Mouse (Mus musculus) frontal cortex, postnatal 25 days (tissue): Measurements from ENCODE around the gene Tex22.
A peak's percentile ranks its signal among the peaks of the same experiment; 100 is the strongest.

ENCODE experiments used
- DNase-seq, 2 experiments: peaks; one replicate each; pipeline ENCODE4 v3.0.0; 2022; ENCODE audit warnings: low spot score in 2 of 2

Gene Tex22

DNA sequence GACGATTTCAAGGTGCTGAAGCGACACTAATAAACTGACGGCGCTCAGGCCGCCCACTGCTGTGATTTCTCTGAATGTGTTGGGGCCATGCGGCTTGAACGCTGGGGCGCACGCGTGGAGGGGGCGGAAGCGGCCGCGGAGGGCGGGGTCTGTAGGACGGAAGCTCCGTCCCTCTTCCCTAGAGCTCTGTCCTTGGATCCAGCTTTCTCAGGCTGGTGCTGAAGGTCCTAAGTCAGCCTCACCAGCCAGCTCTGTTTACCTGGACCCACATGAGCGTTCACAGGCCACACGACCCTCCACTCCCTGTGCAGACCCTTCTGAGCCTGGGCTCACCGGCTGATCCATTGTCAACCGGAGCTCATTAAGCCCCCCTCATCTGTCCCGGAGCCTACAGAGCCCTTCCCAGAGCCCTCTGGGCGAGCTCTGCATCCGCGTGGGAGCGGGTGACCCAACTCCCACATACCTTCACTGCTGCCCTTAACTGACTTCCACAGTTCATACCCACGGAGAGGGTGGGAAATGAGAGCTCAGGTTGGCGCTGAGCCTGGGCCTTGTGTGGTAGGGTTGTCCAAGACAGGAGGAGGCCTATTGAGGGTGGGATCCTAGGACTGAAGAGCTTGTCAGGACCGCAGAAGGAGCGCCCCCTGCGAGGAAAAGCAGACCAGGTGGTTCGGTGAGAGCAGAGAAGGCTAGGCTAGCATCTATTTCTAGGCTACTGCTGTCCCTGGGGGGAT lies at the start of gene Tex22:
Gene Tex22 (plus strand): TSS at position 174 of the 734 bp plus-strand sequence.
- DNase-seq = peak; percentile 73 to 77

DNA sequence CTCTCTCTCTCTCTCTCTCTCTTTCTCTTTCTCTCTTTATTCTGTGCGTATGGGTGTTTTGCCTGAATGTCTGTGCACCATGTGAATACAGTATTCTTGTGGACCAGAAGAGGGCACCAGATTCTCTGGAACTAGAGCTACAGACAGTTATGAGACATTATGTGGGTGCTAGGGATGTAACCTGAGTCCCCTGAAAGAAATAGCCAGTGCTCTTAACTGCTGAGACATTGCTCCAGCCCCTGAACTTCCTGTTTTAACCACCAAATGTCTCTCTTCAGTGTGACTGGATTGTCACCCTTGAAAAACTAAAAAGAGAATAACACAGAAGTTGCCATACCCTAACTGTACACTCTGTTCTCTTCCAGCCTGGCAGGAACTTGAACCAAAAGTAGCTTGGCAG lies 47.7 kb upstream of the Tex22 start:
- no peak for DNase-seq

DNA sequence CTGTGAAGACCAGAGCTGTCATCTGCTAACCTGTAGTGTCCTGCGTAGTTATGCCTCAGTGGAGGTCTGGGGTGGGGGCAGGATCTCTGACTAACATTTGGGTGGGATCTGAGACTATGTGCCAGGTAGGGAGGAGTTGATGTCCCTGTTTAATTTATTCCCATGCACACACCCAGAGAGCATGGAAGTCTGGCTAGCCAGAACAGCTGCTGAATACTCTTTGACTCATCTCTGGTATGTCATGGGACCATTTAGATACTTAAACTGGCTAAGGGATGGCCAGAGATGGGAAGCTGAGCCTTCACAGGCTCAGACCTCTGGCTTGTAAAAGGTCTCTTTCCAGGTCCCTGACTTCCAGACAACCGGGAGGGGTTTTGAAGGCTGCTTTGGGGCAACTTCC lies 46.8 kb upstream of the Tex22 start:
- DNase-seq = no peak

DNA sequence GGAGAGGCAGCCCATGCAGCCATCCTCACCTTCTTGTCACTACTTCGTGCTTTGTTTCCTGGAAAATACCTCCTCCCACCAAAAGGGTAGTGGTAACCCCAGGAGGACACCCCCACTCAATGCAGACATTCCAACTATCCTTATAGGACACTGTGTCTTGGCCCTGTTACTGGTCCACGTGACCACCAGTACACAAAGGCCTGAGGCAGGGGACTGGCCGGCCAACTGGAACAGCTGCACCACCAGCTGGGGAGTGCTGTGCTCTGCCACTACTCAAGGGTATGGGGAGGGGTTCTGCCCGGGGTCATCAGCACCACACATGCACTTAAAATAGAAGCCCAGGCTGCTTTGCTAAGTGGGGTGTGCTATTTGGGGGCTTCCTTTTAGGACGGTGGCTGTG lies 46.2 kb upstream of the Tex22 start:
- no peak for DNase-seq

DNA sequence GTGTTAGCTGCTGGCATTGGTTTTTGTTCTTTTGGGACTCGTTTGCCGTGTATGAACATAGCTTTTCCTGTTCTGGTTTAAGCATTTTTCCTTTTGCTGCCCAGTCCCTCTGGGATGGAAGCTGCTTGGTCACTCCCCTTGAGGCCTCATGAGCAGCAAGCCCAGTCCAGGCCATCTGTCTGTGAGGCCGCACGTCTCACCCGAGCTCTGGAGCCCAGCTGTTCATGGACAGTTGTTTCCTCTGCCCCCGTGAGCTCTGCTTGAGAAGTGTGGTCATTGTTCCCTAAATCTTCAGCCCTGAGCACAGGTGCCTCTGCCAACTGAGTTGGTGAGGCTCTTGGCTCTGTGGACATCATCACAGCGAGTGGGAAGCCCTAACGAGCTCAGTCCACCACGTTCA lies 45.4 kb upstream of the Tex22 start:
- no peak for DNase-seq

DNA sequence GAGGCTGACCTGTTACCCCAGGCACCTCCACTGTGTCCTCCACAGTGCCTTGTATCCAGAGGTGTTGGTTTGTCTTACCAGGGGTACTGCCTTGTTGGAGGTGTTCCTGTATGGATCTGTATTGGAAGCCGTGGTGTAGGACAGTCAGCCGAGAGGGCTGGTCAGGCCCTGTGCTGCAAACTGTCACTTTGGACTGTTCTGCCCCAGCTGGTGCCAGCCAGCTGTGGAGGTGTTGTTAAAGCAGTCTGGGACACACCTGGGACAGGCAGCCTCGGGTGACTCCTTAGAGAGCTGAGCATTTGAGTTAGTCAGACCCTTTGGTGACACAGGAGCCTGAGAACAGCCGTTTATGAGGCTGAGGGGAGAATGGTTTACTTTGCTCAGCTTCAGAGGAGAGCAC lies 44.3 kb upstream of the Tex22 start:
- DNase-seq = no peak

DNA sequence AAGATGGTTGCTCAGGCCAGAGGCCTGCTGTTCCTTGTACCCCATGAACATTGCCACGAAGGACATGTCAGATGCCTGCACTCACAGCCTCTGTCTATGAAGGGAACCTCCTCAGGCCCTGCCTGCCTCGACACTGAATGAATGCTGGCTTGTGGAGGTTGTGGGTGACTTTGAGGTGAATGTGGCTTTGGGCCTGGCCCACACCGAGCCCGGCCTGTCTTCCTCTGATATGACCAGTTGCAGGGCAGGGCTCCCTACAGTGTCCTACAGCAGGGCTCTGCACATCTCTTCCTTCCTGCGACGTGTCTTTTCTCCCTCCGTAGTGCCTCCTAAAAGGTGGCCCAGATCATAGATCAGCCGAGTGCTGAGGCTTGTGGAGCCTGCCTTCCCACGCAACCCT lies 43.3 kb upstream of the Tex22 start:
- no peak for DNase-seq

DNA sequence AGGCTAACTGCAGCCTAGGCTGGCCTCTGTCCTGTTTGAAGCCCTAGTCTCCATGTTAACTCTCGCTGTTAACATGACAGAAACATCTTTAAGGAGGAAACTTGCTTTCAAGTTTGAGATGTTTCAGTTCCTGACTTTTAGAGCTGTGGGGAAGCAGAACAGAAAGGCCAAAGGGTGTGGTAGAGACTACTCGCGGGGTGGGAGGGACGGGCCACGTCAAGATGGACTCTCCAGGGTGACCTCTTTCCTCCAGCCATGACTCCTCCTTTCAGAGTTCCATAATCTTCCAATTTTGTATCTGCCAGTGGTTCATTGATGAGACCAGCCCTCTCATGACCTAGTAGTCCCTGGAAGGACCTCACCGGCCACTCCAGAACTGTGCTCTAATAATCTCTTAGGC lies 42.9 kb upstream of the Tex22 start:
- DNase-seq = no peak

DNA sequence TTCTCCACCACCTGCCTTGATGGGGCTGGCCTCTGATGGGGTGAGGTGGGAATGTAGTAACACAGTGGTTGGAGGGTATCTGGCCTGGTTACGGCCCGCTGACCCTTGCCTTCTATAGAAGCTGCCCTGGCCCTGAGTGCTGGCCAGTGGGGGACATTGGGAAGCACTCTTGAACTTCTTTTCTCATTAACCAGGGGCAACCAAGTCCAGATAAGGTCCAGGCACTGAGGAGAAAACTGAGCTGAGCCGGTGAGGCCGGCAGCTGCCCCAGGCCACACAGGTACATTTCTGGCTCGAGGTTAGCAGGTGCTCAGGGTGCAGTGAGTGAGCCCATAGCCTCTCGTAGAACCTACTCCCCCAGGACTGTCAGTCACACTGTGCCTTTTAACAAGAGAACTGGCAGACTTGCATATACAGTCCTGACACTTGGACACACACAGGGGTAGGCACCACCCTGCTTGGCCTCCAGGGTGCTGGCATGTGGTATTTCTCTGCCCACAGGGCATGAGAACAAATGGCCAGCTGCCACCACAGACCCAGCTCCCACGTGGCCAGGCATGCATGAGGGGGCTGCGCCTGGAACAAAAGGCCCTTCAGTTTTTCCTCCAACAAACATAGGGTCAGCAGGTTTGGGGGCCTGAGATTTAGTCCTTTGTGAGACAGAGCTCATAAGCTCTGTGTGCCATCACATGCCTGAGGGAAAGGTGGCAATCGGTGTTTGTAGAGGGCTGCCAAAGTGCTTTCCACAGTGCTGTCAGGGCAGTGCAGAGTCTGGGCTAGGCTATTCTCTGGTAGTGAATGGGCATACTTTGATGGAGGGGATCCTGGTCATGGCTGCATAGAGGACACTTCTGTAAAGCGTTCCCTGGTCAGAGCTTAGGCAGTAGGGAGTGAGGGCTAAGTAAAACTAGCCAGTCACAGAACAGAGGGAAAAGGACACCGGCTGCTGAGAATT lies 41.7 kb upstream of the Tex22 start:
- DNase-seq = no peak

DNA sequence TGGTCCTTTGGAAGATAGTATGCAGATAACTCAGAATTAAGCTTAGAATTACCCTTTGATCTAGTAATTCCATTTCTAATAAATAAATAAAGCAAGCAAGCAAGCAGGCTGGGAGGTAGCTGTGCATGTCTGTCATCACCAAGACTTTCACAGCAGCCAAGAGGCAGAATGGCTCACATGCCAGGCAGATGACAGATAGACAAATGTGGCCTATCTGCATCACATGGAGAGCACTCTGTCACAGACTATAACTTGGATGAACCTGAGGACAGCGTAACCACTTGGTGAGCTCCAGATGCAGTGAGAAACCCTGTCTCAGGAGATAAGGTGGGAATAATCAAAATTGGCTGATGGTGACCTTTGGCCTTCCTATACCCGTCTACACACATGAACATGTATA lies 39.2 kb upstream of the Tex22 start:
- DNase-seq = no peak

DNA sequence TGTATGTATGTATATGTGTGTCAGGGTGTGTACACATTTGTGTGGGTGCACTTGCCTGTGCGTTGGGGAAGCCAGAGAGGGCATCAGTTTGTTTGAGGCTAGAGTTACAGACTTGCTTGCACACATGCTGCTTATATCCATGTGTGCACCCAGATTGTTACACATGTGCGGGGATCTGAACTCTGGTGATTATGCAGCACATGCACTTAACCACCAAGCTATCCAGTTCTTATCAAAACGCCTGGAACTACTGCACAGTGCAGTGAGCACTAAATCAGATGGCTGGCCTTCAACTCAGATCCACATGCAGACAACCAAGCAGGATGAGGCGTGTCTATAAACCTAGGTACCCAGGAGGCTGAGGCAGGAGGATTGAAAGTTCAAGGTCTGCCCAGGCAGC lies 37.3 kb upstream of the Tex22 start:
- DNase-seq = no peak

DNA sequence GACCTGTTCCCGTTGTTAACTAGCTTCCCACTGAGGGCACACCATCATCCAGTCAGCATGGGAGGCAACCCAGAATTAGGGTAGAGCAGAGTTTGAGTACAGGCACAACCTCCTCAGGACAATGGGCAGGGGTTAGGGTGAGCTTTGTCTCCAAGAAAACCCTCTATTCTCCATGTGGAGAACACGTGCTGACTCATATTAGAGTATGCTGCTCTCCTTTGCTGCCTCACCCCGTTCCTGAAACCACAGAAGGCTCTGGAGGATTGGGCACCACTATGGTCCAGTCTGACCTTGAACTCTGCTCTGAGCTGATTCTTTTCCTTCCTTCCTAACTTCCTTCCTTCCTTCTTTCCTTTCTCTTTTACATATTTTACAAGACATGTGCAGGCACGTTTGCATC lies 35.9 kb upstream of the Tex22 start:
- no peak for DNase-seq

DNA sequence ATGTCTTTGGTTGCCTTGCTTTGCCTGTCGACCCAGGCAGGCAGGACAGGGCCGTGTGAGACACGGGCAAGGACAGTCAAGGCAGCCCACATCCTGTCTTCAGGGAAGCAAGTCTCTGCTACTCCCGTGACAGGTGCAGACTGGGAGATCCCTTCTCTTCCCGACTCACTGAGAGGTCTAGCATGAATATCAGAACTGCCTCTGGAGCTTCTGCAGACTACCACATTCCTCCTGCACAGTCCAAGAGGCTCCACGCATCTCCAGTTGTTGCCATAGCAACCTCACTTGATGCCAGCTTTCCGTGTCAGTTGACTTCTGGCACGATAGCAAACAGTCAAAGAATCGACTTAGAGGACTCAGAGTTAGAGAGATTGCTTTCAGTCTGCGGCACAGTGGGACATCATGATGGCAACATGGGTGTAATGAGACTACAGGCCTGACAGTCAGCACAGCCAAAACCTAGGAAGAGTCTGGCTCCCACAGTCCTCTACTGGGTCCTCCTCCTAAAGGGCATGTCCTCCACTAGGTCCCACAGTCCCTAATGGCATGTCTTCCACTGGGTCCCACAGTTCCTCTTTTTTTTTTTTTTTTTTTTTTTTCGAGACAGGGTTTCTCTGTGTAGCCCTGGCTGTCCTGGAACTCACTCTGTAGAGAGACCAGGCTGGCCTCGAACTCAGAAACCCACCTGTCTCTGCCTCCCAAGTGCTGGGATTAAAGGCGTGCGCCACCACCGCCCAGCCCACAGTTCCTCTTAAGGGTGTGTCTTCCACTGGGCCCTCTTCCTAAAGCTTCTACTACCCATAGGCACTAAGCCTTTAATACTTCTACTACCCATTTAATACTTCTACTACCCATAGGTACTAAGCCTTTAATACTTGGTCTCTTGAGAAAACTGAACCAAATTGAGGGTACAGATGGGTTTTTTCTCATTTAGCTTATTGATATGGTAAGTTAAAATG lies 32.5 kb upstream of the Tex22 start:
- DNase-seq = peak in 1 of 2 experiments; percentile 31

DNA sequence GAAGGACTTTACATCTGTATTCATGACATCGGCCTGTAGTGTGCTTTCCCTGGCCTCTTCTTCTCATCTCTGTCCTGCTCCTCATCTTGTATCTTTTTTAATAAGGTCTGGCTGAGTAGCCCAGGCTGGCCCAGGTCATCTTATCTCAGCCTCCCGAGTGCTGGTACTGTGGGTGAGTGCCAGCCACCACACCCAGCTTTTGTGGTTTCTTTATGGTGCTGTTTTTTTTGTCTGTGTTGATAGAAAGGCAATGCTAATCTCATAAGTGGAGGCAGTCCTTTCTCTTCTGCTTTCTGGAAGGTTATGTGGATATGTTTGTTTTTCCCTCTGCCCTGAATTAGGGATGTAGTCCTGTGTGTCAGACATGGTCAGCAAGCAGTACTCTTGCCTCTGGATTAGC lies 31.8 kb upstream of the Tex22 start:
- no peak for DNase-seq

DNA sequence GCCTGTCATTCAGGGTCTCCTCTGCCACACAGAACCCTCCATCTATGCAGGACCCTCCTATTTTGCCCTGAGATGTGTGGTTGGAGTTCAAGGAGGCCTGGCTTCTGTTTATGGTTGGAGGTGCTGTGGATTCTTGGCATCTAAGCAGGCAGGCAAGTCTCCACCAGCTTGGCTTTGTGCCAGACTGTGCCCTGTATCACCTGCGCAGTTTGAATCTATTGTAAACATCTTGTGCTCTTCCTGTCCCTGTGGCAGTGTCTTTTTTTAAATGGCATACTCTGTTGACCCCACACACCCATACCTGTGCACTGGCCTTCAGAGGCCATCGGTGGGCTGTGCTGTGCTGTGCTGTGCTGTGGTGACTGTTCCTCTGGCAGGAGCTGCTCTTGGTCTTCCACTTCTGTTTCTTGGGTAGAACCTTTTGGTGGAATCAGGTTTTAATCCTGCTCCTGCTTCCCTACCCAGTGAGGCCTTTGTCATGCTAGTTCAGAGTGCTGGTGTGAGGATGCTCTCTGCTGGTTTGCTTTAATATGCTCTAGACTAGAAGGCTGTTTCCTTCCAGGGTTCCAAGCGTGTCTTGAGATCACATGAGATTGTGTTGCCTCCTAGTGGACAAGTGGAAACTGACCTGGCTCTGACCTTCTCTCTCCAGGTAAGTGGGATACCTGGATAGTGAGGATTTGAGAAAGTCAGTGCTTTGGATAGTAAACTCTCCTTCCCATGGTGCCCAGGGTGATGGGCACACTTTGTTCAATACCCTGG lies 29.2 kb upstream of the Tex22 start:
- peak in 1 of 2 experiments; percentile 31 for DNase-seq

DNA sequence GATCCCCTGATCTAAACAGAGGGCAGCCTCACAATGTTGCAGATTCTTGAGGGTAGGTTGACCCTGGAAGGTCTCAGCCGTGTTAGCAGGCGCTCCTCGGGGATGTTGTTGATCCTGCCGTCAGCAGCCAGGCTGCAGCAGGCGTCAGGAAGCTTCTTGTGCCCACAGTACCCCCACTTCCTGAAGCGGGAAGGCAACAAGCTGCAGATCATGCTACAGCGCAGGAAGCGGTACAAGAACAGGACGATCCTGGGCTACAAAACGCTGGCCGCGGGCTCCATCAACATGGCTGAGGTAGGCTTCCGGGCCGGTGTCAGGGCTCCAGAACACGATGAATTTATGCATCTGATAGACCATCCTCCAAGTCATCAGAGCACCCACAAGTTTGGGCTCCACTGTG lies 27.4 kb upstream of the Tex22 start:
- DNase-seq = no peak

DNA sequence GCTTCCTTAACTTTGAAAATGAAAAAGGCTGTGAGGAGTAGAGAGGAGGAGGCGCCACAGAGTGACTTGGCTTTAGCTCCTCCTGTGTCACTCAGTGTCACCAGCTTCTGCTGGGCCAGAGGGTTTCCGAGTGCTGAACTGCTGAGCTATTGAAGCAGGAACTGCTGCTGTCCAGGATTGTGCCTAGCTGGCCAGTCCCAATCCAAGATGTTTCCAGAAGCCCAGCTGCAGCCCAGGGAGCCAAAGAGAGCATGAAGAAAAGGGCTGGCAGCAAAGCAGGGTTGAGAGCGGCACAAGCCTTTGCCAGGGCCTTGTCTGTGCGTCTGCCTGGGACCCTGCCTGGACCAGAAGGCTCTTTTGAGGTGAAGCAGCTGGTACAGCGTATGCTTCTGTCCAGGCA lies 26.2 kb upstream of the Tex22 start:
- no peak for DNase-seq

DNA sequence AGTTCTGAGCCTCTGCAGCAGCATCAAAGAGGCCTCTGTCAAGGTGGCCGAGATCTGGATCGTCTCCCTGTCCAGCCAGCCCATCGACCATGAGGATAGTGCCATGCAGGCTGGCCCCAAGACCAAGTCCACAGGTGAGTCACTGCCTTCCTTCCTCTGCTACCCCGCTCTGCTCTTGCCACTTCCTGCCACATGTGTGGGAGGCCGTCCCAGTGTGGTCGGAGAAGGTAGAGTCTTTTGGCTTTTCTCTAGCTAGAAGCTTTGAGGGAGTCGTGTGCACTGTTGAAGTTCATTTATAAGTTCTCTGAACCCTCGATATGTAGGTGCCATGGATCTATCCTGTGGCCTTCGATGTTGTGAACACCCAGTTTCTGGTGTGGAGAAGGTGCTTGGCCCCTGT lies 24.5 kb upstream of the Tex22 start:
- no peak for DNase-seq

DNA sequence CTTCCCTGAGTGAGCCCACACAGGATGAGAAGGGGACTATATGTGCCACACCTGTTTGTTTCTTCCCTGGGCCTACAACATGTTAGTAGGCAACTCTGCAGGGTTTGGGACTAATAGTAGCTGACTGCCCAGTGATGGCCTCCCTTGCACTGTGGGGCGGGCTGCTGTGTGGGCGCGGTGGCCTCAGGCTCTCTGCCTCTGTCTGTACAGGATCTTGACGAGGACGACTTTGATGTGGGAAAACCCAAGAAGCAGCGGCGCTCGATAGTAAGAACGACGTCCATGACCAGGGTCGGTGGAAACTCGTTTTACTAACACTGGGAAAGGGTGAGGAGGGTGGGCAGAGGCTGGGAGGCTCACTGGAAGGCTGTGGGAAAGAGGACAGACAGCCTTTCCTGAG lies 23.6 kb upstream of the Tex22 start:
- DNase-seq = no peak

DNA sequence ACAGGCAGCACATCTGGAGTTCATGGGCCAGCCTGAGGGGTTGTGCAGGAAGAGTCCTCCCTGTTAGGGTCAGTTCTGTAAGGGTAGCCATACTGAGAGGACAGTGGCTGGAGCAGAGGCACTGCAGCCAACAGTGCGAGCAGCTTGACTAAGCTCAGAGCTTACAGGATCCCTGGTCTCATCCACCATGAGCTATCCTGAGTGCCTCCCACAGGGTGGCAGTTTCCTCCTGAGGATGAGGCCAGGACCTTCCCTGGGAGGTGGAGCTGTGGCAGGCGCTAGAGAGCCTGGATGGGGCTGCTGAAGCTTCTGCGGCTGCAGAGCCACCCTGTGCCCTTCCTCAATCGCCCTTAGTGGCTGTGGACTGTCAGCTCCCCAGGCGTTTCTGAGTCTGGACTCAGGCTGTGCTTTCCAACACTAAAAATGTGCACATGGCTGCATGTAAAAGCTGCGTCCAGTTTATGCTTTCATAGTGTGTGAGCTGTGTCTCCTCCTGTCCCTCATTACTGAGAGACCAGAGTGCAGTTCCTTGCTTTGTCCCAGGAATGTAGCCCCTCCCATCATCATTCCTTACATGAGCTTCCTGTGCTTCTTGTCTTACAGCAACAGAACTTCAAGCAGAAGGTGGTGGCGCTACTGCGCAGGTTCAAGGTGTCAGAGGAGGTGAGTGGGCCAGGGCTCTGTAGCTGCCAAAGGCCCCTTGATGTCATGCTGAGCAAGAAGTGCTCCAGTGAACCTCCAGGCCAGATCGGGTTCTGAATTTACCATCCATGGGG lies 22.5 kb upstream of the Tex22 start:
- DNase-seq = no peak
